Mouse (Mus musculus) forebrain, embryonic 16.5 days (tissue): ENCODE measurements at regions not wholly inside any gene's neighbourhood (a gene's known extent, or its start where the extent isn't known, plus 50 kb on each side); places are given as distances from the start of the nearest gene placed in this dataset.
A peak's percentile ranks its signal among the peaks of the same experiment; 100 is the strongest.

Experiments used
- ATAC-seq: fragments of 200-750 bp; cut with Nextera tagmentation; 2 replicates; pipeline ENCODE4 v1.8.0; 2017; ENCODE audit warnings: mild to moderate bottlenecking, moderate library complexity
- H3K27ac ChIP-seq: fragments of 300-500 bp; sonication (generic); 2 replicates; pipeline ENCODE4 v1.5.1; 2014; ENCODE audit warnings: low read length, control low read depth
- H3K27me3 ChIP-seq: fragments of 300-500 bp; sonication (generic); replicated peaks from 2 replicates; pipeline ENCODE4 v1.6.1; 2014; ENCODE audit warnings: low read length; ENCODE audit not compliant: control insufficient read depth, insufficient read depth
- H3K36me3 ChIP-seq: fragments of 300-500 bp; sonication (generic); 2 replicates; pipeline ENCODE4 v1.6.1; 2014; ENCODE audit not compliant: control insufficient read depth, insufficient read depth
- H3K4me1 ChIP-seq: fragments of 300-500 bp; sonication (generic); replicated peaks from 2 replicates; pipeline ENCODE4 v1.6.1; 2014; ENCODE audit warnings: low read length; ENCODE audit not compliant: control insufficient read depth, insufficient read depth
- H3K4me2 ChIP-seq: fragments of 300-500 bp; sonication (generic); 2 replicates; pipeline ENCODE4 v1.6.1; 2014; ENCODE audit warnings: mild to moderate bottlenecking, low read length, control low read depth
- H3K4me3 ChIP-seq: fragments of 300-500 bp; sonication (generic); replicated peaks from 2 replicates; pipeline ENCODE4 v1.5.1; 2014; ENCODE audit warnings: mild to moderate bottlenecking, low read length, control low read depth
- H3K9ac ChIP-seq: fragments of 300-500 bp; sonication (generic); replicated peaks from 2 replicates; pipeline ENCODE4 v1.6.1; 2014; ENCODE audit warnings: low read depth, low read length, control low read depth
- H3K9me3 ChIP-seq: fragments of 300-500 bp; sonication (generic); 2 replicates; pipeline ENCODE4 v1.6.1; 2016; ENCODE audit warnings: low read length; ENCODE audit not compliant: control insufficient read depth
- WGBS: fragments of 180-500 bp; shearing (Covaris S2); extraction: QIAGEN DNeasy Blood & Tissue Kit; methylation state at CpG from one replicate; pipeline ENCODE4 v1.1.7; 2014; 5-methylcytosine and 5-hydroxymethylcytosine counted together

DNA sequence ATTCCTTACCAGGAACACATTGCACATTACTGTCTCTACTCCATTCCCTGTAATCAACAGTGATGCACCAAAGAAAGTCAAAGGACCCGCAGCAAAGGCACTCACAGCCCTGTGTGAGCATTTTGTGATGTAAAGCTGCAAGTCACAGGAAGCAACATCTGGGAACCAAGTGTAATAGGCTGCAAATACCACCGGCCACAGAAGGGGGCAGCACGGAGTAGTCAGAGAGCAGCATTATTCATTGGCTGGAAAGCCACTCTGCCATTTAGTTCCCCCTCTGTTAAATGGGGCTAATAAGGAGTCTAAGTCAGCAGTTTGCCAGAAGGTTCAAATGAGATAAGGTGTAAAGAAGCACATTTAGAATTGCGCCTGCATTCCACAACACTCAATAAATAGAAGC, 231.0 kb downstream of the Hs3st3b1 start:
- ATAC-seq: no peak
- Histone ChIP-seq H3K27ac (no peak overlapping the region), H3K4me1 (no peaks in the 10 kb centered on the region), H3K4me2 (no peak overlapping the region), H3K36me3 (no peaks in the 10 kb centered on the region), H3K4me3 (no peak overlapping the region), H3K9me3 (no peaks in the 10 kb centered on the region), H3K27me3 (no peaks in the 10 kb centered on the region), H3K9ac (no peak overlapping the region)
- WGBS: 54% methylated on average over 4 of the region's 4 CpGs

DNA sequence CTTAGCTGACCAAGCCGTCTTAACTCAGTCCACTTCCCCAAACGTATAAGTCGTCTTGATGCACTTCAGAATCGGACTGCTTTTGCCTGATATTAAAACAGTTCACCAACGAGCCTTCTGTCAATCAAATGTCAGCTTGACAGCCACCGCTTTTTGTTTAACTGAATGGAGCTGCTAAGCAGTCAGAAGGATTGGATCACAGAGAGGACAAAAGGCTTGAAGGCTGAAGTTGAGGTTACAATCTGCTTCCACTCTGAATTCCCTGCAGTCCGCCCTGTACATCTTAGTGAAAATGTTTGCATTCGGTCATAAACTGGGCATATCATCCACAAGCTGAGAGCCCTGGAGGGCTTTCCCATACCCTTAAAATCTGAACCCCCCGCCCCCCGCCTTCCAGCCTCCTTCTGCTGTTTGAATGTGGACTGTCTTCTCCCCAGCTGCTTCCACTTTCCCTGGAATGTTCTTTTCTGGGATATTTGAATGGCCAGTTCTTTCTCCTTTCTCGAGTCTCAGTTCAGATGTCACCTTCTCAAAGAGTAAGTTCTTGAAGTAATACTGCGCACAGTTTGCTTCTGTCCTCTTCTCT, 217.0 kb downstream of the Hs3st3b1 start:
- Histone ChIP-seq H3K36me3 (no peaks in the 10 kb centered on the region), H3K9ac (no peak overlapping the region), H3K4me3 (no peak overlapping the region), H3K27me3 (no peaks in the 10 kb centered on the region), H3K9me3 (no peaks in the 10 kb centered on the region), H3K4me2 (no peak overlapping the region), H3K27ac (no peak overlapping the region), H3K4me1 (peaks cover 28% of the 10 kb centered on the region)
- 19% methylated on average over 12 of the region's 12 CpGs for WGBS
- no peak for ATAC-seq

DNA sequence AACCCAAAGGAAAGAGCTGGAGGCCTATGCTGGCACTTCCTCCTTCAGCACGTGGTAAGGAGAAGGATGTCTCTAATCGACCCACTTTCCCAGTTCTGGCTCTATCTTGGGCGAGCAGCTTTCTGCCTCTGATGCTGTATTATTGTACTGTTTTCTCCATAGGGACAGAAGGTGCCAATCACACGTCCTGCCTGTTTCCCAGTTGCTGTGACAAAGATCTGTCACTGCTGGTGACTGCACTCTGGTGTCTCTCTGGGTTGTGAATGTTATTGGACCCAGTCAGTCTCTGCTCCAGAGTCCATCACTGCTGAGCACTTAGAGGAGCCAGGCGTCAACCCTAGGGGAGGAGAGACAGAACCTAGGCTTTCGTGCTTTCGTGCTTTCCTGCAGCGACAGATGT, 216.0 kb downstream of the Hs3st3b1 start:
- 0 out of 2 replicates have a peak, but pooled peaks have one; percentile 40 for ATAC-seq
- no peak overlapping the region for H3K4me2 ChIP-seq
- H3K4me1 ChIP-seq: peaks cover 28% of the 10 kb centered on the region
- no peak overlapping the region for H3K9ac ChIP-seq
- H3K27ac ChIP-seq: no peak overlapping the region
- H3K4me3 ChIP-seq: no peak overlapping the region
- H3K27me3 ChIP-seq: no peaks in the 10 kb centered on the region
- no peaks in the 10 kb centered on the region for H3K36me3 ChIP-seq
- H3K9me3 ChIP-seq: no peaks in the 10 kb centered on the region
- 39% methylated on average over 8 of the region's 8 CpGs for WGBS

DNA sequence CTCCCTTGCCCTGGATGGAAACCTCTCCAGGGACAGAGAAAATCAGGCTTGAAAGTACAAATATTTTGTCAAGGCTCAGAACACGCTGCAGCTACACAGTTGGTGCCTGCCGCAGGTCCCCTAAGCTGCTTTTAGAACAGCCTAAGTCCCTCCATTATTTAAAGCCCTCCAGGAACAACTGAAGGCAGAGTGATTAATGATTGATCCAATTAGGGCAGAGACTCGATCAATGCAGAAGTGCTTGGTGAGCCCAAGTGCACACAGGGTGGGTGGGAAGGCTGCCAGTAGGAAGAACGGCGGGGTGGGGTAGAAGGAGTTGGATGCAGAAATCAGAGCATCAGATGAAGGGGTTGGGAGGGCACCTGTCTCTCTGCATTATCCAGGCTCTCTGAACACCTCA, 215.0 kb downstream of the Hs3st3b1 start:
- H3K4me2 ChIP-seq: no peak overlapping the region
- no peaks in the 10 kb centered on the region for H3K36me3 ChIP-seq
- 6% methylated on average over 5 of the region's 5 CpGs for WGBS
- no peak overlapping the region for H3K9ac ChIP-seq
- ATAC-seq: no peak
- H3K27ac ChIP-seq: no peak overlapping the region
- H3K4me3 ChIP-seq: no peak overlapping the region
- H3K4me1 ChIP-seq: peaks cover 28% of the 10 kb centered on the region
- no peaks in the 10 kb centered on the region for H3K9me3 ChIP-seq
- H3K27me3 ChIP-seq: no peaks in the 10 kb centered on the region

DNA sequence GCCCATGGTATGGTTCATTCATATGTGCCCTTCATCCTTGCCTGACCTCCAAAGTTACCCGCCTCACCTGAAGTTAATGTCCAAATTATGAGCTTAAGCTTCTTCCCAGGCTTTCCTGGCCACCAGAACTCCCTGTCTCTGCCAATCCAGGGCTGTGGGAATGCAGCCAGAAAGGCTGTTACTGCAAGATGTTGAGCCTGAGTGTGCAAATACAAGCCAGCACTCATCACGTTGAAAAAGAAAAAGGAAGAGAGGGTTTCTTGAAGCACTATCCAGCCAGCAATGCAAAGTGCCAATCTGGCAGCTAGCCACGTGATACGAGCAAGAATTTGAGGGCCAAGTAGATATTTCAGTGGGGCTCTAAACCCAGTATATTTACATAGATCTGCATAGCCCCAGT, 213.7 kb downstream of the Hs3st3b1 start:
- no peak overlapping the region for H3K4me2 ChIP-seq
- H3K9me3 ChIP-seq: no peaks in the 10 kb centered on the region
- no peak overlapping the region for H3K4me3 ChIP-seq
- no peak overlapping the region for H3K27ac ChIP-seq
- H3K9ac ChIP-seq: no peak overlapping the region
- no peaks in the 10 kb centered on the region for H3K27me3 ChIP-seq
- no peaks in the 10 kb centered on the region for H3K36me3 ChIP-seq
- peak; percentile 61 for ATAC-seq
- WGBS: 33% methylated on average over 4 of the region's 4 CpGs
- H3K4me1 ChIP-seq: peaks cover 28% of the 10 kb centered on the region

DNA sequence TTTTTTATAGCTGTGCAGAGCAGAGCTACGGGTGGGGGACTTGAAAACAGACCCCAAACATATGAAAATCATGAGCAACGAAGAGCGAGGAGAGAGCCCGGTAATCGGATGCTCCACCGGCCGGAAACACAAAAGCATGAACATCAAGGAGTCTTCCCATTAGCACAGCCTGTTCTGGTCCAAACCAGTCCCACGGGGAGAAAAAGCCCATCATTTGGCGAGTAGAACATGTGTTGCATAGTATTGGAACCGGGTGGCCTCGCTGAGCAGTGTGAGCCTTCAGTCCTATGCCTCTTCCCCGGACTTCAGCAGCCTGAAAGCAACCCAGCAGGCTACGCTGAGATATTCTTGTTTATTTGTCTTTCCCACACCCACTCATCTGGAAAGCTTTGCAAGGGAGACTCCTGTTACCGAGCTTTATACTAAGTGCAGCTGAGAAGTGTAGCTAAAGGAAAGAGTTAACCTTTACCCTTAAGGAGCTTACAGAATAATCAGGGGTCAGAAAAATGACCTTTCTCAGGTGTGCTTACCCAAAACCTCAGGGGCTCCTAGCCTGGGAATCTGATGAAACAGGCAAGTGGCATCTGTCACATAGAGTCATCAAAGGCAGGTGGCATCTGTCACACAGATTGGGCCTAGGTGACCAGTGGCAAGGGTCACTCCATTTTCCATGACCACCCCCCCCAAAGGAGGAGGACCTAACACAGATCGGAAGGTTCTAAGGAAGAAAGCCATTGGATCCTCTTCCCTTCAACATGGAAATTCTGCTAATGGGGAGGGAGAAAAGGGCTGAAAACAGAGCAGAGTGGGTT, 209.8 kb downstream of the Hs3st3b1 start:
- Histone ChIP-seq H3K27me3 (no peaks in the 10 kb centered on the region), H3K4me1 (peaks cover 10% of the 10 kb centered on the region), H3K4me3 (no peak overlapping the region), H3K36me3 (no peaks in the 10 kb centered on the region), H3K9ac (no peak overlapping the region), H3K9me3 (no peaks in the 10 kb centered on the region), H3K27ac (no peak overlapping the region), H3K4me2 (no peak overlapping the region)
- no peak for ATAC-seq
- WGBS: 66% methylated on average over 15 of the region's 15 CpGs

DNA sequence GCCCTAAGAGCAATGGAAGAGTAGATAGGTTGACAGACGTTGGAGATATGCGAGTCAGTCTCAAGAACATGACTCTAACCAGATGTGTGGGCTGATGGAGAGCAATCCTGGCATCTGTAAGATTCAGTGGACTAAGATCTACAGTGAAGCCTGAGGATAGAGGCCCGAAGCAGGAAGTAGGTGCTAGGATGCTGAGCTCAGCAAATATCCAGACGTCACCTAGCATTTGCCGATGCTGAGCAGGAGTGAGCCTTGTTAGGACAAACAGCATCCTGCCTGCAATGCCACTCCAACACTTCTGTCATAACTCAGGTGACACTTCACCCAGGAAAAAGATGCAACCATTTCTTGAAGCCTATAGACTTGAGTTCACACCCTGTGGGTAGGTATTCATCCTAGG, 199.8 kb downstream of the Hs3st3b1 start:
- WGBS: 95% methylated on average over 5 of the region's 5 CpGs
- no peaks in the 10 kb centered on the region for H3K9me3 ChIP-seq

DNA sequence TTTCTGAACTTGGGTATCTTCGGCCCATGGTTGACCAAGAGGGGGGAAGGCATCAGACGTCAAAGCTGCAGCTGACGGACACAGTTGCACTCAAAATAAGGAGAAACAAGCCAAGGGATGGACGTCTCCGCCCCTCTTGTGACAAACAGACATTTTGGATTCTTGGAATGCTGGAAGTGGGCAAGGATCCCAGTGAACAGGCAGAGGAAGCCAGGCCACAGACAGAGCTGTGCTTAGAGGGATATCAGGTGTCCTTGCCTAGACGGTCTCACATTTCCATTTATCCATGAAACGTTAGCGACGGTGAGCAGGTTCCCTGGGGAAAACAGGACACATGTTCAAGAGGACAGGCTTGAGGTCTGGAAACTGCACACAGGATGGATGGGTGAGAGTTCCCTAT, 191.2 kb downstream of the Hs3st3b1 start:
- no peaks in the 10 kb centered on the region for H3K4me1 ChIP-seq
- H3K36me3 ChIP-seq: no peaks in the 10 kb centered on the region
- no peak overlapping the region for H3K27ac ChIP-seq
- H3K4me2 ChIP-seq: no peak overlapping the region
- ATAC-seq: no peak
- WGBS: 77% methylated on average over 9 of the region's 9 CpGs
- no peaks in the 10 kb centered on the region for H3K9me3 ChIP-seq
- H3K9ac ChIP-seq: no peak overlapping the region
- no peaks in the 10 kb centered on the region for H3K27me3 ChIP-seq
- no peak overlapping the region for H3K4me3 ChIP-seq

More for the DNA sequence above, 199.8 kb downstream of the Hs3st3b1 start:
- no peak overlapping the region for H3K9ac ChIP-seq
- H3K27ac ChIP-seq: no peak overlapping the region
- H3K4me1 ChIP-seq: no peaks in the 10 kb centered on the region
- no peak overlapping the region for H3K4me3 ChIP-seq
- no peaks in the 10 kb centered on the region for H3K27me3 ChIP-seq
- ATAC-seq: no peak
- H3K36me3 ChIP-seq: no peaks in the 10 kb centered on the region
- no peak overlapping the region for H3K4me2 ChIP-seq

DNA sequence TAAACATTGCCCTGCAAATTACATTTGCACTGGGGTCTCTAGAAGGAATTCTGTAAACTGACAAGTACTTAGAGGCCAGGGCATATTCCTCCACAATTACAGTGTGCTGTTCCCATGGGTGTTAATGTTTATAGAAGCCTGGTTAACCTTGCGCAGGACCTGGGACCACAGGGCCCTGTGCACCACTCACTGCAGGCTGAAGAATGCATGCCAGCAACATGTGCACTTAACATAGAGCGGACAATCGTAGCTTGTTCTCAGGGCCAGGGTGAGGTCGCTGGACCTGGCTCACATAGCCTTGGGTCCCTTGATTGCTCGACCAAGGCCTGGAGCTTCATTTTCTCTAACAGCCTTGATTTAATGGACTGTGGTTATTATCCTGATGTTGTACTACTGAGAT, 168.8 kb downstream of the Hs3st3b1 start:
- no peak for ATAC-seq
- Histone ChIP-seq H3K27me3 (no peaks in the 10 kb centered on the region), H3K36me3 (no peaks in the 10 kb centered on the region), H3K9me3 (no peaks in the 10 kb centered on the region), H3K4me3 (no peak overlapping the region), H3K4me1 (no peaks in the 10 kb centered on the region), H3K4me2 (no peak overlapping the region), H3K27ac (no peak overlapping the region), H3K9ac (no peak overlapping the region)
- 47% methylated on average over 5 of the region's 5 CpGs for WGBS
